8 mouse cellular contexts compared by ENCODE assay signal in the genomic region with DNA sequence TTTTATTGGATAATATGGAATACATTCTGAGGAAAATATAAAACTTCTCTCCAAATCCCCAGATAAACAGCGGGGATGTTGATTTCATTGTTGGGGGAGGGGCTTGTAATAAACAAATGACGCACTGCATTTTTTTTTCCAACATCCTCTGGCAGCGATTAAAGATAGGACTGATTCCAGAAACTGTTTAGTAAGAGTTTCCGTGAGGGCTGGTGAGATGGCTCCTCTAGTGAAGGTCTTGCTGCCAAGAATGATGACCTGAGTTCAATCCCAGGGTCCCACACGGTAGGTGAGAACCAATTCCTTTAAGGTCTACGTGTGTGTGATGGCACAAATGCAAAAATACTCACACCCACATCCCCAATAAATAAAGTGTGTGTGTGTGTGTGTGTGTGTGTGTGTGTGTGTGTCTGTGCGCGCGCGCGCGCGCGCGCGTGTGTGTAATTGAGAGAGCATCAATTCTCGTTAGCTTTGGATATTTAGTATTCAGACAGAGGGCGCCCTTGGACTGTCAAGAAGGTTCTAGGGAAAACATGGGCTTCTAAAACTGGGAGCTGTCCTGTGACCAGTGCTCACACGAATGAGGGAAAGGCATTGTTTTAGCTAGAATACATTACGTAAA. TPM values are rescaled to one million over a fixed set of nuclear protein-coding genes. Genes with fewer than 3 reads are reported as not detected.
DNase-seq lines count a peak whose midpoint lies in the region; ATAC-seq and TF ChIP-seq lines count a peak whose summit lies in the region.

No protein-coding gene starts in this region.

- H3K36me3 ChIP-seq in stomach, embryonic 16.5 days (ENCODE audit: control insufficient read depth, insufficient read depth, low read length) = no peaks in the 10 kb centered on the region

- peak; percentile 62 for TF ChIP-seq CTCF in gastrocnemius, adult 2 months (IDR thresholded peaks at IDR 0.05)

- no peak overlapping the region; the same call in 1 of the 2 replicates for H3K9ac ChIP-seq in stomach, embryonic 16.5 days (ENCODE audit: low read length)

- no peaks in the 10 kb centered on the region for H3K4me1 ChIP-seq in stomach, embryonic 16.5 days (ENCODE audit: control insufficient read depth, insufficient read depth, low read length)

- H3K9me3 ChIP-seq in stomach, embryonic 16.5 days (replicated peaks; ENCODE audit: control insufficient read depth, low read length) = no peaks in the 10 kb centered on the region

- intact Hi-C loops in gastrocnemius, adult 2 months (cut with DNase I) = loop anchor here (2.0 to 5.0 kb wide), 2 partner anchors 81 to 151 kb away; a partner anchor contains a TSS

- H3K4me3 ChIP-seq in gastrocnemius, adult 2 months = peak overlapping the region; percentile 67
- H3K4me3 ChIP-seq in stomach, embryonic 16.5 days (replicated peaks; ENCODE audit: low read length) = peak overlapping the region; percentile 22

- DNase-seq in urinary bladder, postnatal 14 days (ENCODE audit: low spot score) = peak; percentile 64
- DNase-seq in urinary bladder, postnatal 4 days (ENCODE audit: low spot score in 2 of 2) = no peak
- DNase-seq in cerebellum, postnatal 10 days = peak; percentile 81 to 90
- DNase-seq in gastrocnemius, adult 2 months = peak; percentile 55
- DNase-seq in induced T-regulatory cell, adult 2 months (ENCODE audit: low read depth) = peak; percentile 77
- peak; percentile 73 to 77 for DNase-seq in left cerebral cortex, adult 18-20 months (ENCODE audit: low spot score in 2 of 2)
- DNase-seq in lung, postnatal 36 days = peak; percentile 87

- 30% methylated on average over 20 of the region's 20 CpGs for WGBS in stomach, embryonic 16.5 days

- H3K27me3 ChIP-seq in stomach, embryonic 16.5 days (ENCODE audit: control insufficient read depth, insufficient read depth, low read length) = no peaks in the 10 kb centered on the region

- peak overlapping the region; percentile 76 for H3K27ac ChIP-seq in gastrocnemius, adult 2 months
- no peak overlapping the region for H3K27ac ChIP-seq in stomach, embryonic 16.5 days (ENCODE audit: low read length)

- peak overlapping the region; percentile 47 for H3K4me2 ChIP-seq in stomach, embryonic 16.5 days (ENCODE audit: low read depth, low read length)

- ATAC-seq in stomach, embryonic 16.5 days (ENCODE audit: insufficient read depth, low FRiP score) = peak; percentile 33; the same call in 1 of the 2 replicates

RNA-seq across cellular contexts. Expression of a gene that starts 7.6 kb away (rescaled TPM):
- 10 to 100 TPM; 15.0 to 22.7 TPM for total RNA-seq in gastrocnemius, adult 2 months (2021)
- total RNA-seq in left cerebral cortex, adult 18-20 months (2021) = 10 to 100 TPM; 46.4 to 46.7 TPM
- polyA plus RNA-seq in stomach, embryonic 16.5 days (2015; fragmentation: Nextera tagmentation; extraction: Ambion mirVana) = 31.7 and 39.6 TPM in 2 replicates

RNA-seq across cellular contexts. Expression of a gene that starts 38.5 kb away (rescaled TPM):
- 10 to 100 TPM; 54.6 to 58.3 TPM for total RNA-seq in gastrocnemius, adult 2 months (2021)
- 10 to 100 TPM; 37.0 to 38.1 TPM for total RNA-seq in left cerebral cortex, adult 18-20 months (2021)
- 11.8 and 13.1 TPM in 2 replicates for polyA plus RNA-seq in stomach, embryonic 16.5 days (2015; fragmentation: Nextera tagmentation; extraction: Ambion mirVana)

Comparison
In these comparisons a context has a peak if more than half of its experiments do, and no peak if none do; other contexts are left out.
1. DNase-seq: peak in urinary bladder, postnatal 14 days (single experiment), cerebellum, postnatal 10 days (2 of 2), gastrocnemius, adult 2 months (single experiment), induced T-regulatory cell, adult 2 months (single experiment), left cerebral cortex, adult 18-20 months (2 of 2) and lung, postnatal 36 days (single experiment); none in urinary bladder, postnatal 4 days (0 of 2).